Mouse (Mus musculus) left cerebral cortex, postnatal 14 days (tissue): ENCODE measurements around the gene Apom. TPM values are rescaled to one million over a fixed set of nuclear protein-coding genes. Genes with fewer than 3 reads are reported as not detected.

Source experiments
- DNase-seq, 2 experiments: peaks; one replicate each; pipeline ENCODE4 v3.0.0; 2021 to 2022; ENCODE audit warnings: low spot score in 2 of 2, mixed read lengths in 1 of 2
- intact Hi-C: fragments of 180-260 bp; cut with DNase I; formaldehyde crosslinking; loops from one replicate; pipeline ENCODE4 v1.15.1; 2025
- total RNA-seq, 2 experiments: library from RNA; stranded (reverse); gene quantifications; 2 replicates each; pipeline ENCODE4 v1.2.3; 2021

Gene Apom
- total RNA-seq, 2 experiments from 2014 or later = not detected

DNA sequence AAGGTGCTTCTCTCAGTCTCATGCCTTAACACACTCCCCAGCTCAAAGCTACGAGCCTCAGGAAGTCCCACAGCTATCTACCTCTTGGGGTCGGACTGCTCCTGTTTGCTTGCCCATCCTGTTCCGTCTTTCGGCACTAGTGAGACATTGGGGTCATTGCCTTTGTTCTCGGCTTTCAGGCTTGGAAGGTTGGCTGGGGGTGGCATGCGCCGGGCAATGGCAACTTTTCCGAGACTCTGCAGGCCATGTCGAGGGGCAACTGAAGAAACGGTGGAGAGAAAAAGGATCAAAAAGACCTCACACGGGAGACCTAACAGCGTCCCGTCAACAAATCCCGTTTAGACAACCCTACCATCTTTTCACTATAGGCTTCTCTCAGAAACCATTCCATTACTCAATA lies 30.3 kb upstream of the Apom start:
- intact Hi-C loops = no loop called here
- DNase-seq = no peak

DNA sequence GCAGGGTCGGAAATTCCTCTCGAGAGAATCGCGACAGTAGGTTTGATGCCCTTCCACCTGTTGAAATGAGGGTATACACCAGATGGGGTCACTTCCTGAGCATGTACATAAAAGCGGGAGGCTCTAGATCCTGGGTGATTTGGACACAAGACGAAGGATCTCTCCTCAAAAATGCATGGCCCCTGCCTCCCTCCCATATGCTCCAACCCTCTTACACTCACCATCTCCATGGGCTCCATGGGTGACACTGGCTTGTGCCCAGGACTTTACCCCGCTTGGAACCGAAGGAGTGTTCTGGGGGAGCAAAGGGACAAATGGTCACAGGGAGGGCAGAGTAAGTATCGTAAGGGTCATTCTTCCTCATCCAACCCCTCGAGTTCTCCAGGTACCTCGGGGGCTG lies 29.6 kb upstream of the Apom start:
- intact Hi-C loops = no loop called here

DNA sequence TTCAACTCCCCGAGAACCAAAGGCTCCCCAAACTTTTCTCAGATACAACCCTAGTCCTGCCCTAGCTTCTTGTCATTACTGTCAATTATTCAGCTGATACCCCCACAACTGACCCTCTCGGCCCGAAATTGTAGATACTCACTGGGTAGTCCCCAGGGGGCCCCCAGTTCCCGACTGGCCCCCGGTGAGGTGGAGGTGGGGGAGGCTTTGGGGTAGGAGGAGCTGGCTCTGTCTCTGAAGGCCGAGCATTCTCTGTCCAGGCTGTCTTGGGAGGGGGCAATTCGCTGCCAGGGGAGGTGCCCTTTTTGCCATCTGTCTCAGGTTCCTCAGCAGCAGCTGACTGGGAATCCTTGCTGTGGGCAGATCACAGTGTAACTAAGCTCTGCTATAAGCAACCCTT lies 27.8 kb upstream of the Apom start:
- no peak for DNase-seq
- intact Hi-C loops = no loop called here

More for the DNA sequence above, 29.6 kb upstream of the Apom start:
- DNase-seq = no peak

GRCm38 (mm10) chr17:35158850-35159593 lies 27.2 kb upstream of the Apom start:
- DNase-seq = no peak
- intact Hi-C loops = no loop called here

- no peak for DNase-seq
- intact Hi-C loops = no loop called here
Observed at GRCm38 (mm10) chr17:35157661-35158175, 25.9 kb upstream of the Apom start.

DNA sequence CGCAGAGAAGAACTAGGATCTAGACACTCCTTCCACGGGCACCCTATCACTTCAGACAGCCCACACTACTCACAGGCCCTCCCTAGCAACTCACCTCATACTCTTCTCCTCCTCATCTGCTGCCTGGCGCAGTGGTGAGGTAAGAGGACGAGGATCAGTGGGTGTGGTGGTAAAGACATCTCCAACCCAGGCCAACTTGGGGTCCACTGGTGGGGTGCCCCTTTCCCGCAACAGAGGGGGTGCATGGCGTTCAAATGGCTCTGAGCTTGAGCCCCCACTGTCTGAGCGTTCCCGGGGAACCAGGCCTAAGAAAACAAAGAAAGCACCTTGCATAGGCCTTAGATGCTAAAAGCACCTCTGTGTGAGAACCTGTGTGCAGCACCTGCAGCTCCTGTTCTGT lies 25.4 kb upstream of the Apom start:
- intact Hi-C loops = no loop called here
- no peak for DNase-seq

GRCm38 (mm10) chr17:35156461-35157200 lies 24.8 kb upstream of the Apom start:
- intact Hi-C loops = no loop called here

DNA sequence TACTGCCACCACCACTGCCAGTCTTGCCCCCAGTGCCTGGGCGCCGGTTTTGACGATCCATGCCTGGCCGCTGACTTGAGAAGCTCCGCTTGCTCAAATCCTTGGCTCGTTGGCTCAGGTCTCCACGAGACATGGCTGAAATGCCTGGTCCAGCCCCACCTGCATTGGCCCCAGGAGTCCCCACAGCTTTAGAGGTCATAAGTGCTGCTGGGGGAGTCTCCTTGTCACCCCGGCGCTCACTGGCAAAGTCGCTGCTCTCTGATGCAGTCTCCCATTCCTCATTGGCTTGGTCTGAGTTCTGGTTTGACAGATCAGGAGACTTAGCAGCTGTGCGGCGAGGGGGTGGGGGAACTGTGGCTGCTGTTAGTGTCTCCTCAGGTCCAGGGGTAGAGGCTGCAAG lies 23.6 kb upstream of the Apom start:
- DNase-seq = no peak

More at GRCm38 (mm10) chr17:35156461-35157200, 24.8 kb upstream of the Apom start:
- DNase-seq = no peak

GRCm38 (mm10) chr17:35154616-35155015 lies 22.8 kb upstream of the Apom start:
- no peak for DNase-seq
- intact Hi-C loops = loop anchor here (2.0 kb wide), 1 partner anchor 14 kb away; no protein-coding TSS in a partner anchor

More for the DNA sequence above, 23.6 kb upstream of the Apom start:
- intact Hi-C loops = loop anchor here (2.0 kb wide), 1 partner anchor 15 kb away; no protein-coding TSS in a partner anchor

DNA sequence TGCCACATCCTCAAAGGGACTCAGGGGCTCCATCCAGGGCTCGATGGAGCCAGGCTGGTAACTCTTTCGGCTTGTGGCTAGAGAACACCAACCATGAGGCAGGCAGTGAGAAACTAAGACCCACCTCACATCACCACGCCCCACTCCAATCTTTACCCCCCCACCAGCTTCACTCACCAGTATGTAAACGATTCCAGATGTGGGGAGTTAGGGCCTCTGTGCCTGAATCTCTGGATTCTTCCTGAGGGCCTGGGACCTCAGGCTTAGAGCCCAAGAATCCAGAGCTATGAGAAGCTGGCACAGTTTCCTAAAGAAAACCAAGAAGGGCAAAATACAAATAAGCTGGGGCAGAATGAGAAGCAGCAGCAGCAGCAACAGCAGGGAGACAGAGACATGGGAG lies 22.1 kb upstream of the Apom start:
- intact Hi-C loops = loop anchor here (2.0 kb wide), 1 partner anchor 13 kb away; no protein-coding TSS in a partner anchor

DNA sequence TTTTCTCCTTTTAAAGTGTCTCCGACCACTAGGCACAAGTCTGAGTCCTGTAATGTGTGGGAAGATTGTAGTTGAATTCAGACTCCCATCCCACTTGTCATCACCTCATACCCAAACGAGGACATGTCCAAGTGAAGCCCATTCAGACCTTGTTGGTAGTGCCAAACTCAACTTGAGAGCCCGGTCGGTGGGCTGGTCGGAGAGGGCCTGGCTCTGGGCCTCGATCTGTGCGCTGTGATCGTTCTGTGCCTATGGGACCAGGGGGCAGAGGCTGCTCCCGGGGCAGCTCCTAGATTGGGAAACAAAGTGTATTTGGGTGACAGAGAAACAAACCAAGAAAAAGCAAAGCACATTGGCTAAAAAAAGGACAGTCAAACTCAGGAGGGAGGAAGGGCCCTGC lies 21.2 kb upstream of the Apom start:
- DNase-seq = no peak
- intact Hi-C loops = no loop called here

More for the DNA sequence above, 22.1 kb upstream of the Apom start:
- no peak for DNase-seq

DNA sequence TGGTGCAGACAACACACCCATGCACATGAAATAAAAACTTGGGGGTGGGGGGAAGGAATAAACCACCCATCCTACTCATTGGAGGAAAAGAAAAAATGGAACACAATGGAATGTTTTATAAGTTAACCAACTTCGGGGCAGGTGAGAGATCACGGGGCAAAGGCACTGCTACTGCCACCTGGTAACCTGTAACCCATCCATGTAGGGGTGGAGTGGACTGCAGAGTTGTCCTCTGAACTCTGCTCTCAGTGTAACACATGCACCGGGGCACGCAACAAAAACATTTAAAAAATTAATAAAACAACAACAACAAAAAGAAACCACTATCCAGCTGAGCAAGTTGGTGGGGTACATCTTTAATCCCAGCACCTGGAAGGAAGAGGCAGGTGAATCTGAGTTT lies 20.3 kb upstream of the Apom start:
- DNase-seq = no peak
- intact Hi-C loops = no loop called here

GRCm38 (mm10) chr17:35147922-35148639 lies 16.2 kb upstream of the Apom start:
- DNase-seq = no peak
- intact Hi-C loops = no loop called here

DNA sequence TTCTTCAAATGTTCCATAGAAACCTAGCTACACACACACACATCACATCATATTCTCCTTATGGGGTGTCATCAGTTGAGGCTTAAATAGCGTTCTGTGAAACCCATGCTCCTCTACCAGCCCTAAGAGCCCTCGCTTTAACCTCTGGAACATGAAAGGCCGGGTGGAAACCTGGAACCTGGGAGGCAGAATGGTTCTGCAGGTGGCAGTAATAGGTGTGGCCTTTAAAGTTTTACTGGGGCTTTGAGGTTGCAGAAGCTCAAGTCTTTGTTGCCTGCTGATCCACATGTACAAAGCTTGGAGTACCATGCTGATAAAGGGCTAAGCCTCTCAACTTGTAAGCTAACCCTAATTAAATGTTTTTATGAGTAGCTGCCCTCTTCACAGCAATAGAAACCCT lies 15.5 kb upstream of the Apom start:
- intact Hi-C loops = no loop called here
- no peak for DNase-seq

- intact Hi-C loops = no loop called here
- no peak for DNase-seq
Observed at GRCm38 (mm10) chr17:35146139-35146538, 14.3 kb upstream of the Apom start.

DNA sequence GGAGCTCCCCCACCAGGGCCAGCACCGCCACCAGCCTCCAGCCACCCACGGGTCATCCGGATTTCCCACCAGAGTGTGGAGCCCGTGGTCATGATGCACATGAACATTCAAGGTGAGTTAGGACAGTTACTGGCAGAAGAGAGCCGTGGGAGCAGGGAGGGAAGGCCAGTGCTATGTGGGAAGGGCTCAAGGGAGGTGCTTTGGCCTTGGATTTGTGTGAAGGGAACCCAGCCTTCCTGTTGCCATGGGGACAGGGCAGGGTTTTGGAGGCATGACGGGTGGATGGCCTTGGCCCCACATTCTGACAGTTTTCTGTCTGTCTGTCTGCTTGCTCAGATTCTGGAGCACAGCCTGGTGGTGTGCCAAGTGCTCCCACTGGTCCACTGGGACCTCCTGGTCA lies 10.1 kb upstream of the Apom start:
- intact Hi-C loops = loop anchor here (2.0 kb wide), 1 partner anchor 13 kb away; no protein-coding TSS in a partner anchor

DNA sequence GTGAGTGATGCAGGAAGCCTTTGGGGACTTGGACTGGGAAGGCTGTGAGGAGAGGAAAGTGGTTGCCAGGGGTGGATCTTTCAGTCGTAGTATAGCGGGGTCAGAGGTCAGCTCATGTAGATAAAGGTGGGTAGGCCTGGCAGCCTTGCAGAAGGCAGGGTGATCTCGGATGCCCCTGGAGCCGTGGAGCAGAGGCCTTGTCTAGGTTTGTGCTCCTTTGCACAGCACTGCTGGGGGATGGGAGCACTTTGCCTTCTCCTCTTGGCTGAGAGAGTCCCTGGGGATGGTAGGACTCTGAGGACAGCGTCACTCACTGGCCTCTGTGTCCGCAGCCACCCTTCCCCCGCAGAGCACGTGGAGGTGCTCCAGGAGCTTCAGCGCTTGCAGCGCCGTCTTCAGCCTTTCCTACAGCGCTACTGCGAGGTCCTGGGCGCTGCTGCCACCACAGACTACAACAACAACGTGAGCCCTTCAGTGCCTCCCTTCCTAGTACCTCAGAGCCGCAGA lies 8.7 kb upstream of the Apom start:
- no peak for DNase-seq

More for the DNA sequence above, 10.1 kb upstream of the Apom start:
- no peak for DNase-seq

GRCm38 (mm10) chr17:35139269-35139668 lies 7.4 kb upstream of the Apom start:
- no peak for DNase-seq
- intact Hi-C loops = no loop called here

More for the DNA sequence above, 8.7 kb upstream of the Apom start:
- intact Hi-C loops = loop anchor here (2.0 kb wide), 1 partner anchor 14 kb away; no protein-coding TSS in a partner anchor

DNA sequence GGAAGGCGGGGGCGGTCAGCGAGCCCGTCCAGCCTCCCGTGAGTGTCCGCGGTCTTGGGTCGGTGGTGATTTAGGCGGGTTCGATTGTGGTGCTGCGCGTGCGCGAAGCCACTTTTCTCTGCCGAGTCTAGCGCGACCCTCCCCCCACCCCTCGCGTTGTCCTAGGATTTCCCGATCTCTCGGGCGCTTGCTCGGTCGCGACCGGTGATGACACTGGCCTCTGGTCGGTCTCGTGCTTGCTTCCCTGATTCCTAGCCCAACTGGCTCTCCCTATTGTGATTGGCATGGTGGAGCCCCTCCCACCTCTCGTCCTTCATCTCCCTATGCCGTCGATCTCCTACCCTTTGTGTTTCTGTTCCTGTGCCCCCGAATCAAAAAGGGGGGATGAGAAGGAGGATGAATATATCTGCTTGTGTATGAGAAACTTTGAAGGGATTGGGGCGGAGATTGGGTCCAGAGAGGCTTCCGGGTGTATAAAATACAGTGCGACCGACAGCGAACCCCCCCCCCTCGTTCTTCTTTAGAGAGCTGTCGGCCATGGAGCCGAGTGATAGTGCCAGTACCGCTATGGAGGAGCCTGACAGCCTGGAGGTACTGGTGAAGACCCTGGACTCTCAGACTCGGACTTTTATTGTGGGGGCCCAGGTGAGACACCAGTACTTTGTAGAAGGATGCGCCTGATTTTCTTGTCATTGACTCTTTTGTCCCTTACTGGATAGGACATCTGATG lies 3.9 kb upstream of the Apom start:
- intact Hi-C loops = no loop called here
- peak in 1 of 2 experiments; percentile 89 for DNase-seq
